Mouse (Mus musculus): ENCODE measurements at regions not wholly inside any gene's neighbourhood (a gene's known extent, or its start where the extent isn't known, plus 50 kb on each side); places are given as distances from the start of the nearest gene placed in this dataset.

DNA sequence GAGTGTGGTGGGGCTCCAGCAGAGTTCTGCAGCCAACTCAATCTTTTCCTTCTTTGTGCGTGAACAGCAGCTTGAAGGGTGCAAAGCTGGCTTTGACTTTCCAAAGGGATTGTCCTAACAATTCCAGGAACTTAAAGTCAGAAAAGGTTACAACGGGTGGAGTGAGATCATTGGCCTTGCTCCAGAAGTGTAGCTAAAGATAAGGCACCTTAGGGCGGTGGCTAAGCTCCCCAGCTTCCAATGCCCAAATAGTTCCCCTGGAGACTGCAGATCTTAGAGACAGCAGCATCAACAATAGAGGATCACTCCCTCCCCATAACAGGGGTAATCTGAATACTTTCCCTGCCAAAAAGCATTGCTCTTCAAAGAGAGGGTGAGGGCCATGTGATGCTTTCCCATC lies 62.3 kb upstream of the Cd93 start:
- no peak for DNase-seq (ENCODE audit: low spot score)

DNA sequence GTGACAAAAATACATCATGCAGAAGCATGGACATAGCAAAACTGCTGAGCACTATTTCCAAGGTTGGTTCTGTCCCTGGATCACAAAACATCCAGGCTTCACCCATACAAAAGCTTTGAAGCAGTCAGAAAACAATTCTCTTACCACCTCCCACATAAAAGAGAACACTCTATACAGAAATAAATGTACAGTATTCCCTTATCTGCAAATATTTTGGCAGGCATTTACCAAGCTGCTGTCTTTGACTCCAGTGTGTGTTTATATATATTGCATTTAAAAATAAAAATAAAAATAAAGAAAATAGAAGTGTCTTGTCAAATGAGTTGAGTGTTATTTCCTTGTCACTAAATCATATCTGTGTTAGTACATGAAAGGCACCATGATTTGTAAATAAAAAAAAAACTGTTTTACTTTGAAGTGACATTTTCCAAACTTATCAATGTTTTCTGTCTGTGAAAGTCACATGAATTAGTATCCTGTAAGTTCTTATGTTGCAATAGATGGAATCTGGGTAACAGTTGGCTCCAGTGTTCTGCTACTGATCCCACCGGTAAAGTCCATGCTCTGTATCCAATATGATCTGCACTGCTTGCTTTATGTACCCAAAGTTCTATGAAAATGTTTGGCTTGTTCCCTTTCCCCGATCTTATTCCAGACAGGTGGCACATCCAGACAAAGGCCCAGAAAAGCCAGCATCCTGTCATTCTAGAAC lies 59.9 kb upstream of the Cd93 start:
- DNase-seq (ENCODE audit: low spot score): no peak

DNA sequence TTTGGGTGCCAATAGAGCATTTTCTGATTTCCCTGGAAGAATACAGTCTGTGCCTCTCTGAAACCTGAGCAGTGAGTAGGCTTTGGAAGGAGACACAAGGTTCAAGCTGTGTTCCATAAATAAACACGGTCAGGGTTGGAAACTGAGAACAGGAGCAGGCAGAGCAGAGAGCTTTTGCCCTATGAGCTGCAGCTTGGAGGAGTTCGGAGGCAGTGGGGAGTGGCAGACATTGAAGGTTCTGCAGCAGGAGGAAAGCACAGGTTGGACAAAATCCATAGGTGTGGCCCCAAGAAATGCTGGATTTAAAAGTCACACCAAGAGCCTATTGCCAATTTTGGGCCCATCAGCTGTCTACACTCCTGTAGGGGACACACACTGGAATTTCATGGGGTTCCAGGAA lies 59.0 kb upstream of the Cd93 start:
- no peak for DNase-seq (ENCODE audit: low spot score)

DNA sequence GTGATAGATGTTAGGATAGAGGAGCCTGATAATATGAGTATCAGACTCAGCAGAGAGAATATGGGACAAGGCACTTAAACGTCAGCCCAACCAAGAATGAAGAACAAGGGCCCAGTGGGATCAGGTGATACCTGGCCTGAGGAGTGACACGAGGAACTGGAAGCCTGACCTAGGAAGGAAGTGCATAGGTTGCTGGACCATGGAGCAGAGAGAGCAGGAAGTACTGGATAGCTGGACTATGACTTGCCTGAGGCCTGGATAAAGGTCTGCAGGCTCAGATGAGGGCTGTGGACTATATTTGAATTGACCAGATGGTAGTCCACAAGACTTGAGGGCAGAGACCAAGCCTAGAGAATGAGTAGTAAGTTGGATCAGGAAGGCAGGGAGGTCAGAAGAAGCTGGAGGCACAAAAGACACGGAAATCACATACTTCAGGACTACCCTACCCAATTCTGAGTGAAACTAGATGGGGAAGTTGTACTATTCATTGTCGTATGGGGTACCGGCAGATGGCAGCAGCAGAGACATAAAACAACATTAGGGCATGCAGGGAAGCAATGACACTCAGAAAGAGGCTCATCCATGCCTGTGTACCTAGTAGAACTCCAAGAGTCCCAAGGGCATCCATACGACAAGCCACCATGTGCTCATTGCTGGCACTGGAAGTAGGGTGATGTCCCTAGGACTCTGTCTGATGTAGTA lies 57.0 kb upstream of the Cd93 start:
- no peak for DNase-seq (ENCODE audit: low spot score)

- no peak for DNase-seq (ENCODE audit: low spot score)
Measured at GRCm38 (mm10) chr2:148497452-148498302, 54.3 kb upstream of the Cd93 start.

GRCm38 (mm10) chr2:148496151-148497040 lies 53.0 kb upstream of the Cd93 start:
- DNase-seq (ENCODE audit: low spot score): no peak

DNA sequence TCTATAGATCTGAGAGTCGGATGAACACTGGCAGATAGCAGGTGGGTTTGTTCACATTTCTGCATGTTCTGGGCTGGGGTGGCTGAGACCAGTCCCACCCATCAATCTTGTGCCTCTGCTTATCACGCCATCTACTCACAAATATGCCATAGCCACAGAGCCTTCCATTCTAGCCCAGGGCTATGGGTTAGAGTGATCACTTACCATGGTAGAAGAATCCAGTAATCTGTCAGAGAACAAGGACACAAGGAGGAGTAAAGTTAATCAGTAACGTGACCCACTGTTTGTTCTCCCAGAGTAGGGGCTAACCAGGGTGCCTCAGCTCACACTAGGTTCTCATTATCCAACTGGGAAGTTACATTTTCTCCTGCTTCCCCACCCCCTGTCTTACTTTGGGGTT lies 52.1 kb upstream of the Cd93 start:
- DNase-seq (ENCODE audit: low spot score): no peak

DNA sequence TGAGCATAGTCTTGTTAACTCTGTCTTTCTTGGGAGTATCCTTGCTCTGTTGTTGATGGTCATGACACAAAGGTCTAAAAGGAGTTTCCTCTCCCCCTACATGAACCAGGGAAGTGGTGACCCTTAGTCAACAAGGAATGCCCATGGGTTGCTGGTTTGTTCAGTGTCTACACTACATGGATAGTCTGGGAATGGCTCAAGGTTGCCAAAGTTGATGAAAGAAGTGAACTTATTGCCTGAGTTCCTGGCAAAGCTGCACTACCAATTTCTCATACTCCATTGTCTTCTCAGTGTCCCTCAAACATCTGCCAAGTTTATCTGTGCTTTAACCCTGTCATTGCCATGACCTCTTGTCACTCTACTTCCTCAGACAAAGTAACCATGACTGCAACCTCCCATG lies 49.9 kb upstream of the Cd93 start:
- no peak for DNase-seq (ENCODE audit: low spot score)

Measured in retina, embryonic 14.5 days (tissue).